Mouse (Mus musculus) frontal cortex, adult 2 months (tissue): Measurements from ENCODE around the gene Uhrf1. TPM values are rescaled to one million over a fixed set of nuclear protein-coding genes. Genes with fewer than 3 reads are reported as not detected.
"Not testable (repeated sequence)": the region's sequence is repeated elsewhere in the genome, so short reads cannot be mapped to it uniquely, and the experiment has no call there.

Experiments used
- DNase-seq, 2 experiments: peaks; one replicate each; pipeline ENCODE4 v3.0.0; 2022; ENCODE audit warnings: low spot score in 1 of 2; ENCODE audit errors: extremely low spot score in 1 of 2
- polyA plus RNA-seq: library from polyadenylated mRNA; depleted of rRNA; stranded (reverse); fragments of >200 nt; gene quantifications from 2 replicates; pipeline ENCODE4 v1.2.3, GENCODE M21; 2012; rRNA removed

Uhrf1 gene
- 1.8 and 2.1 TPM in 2 replicates for polyA plus RNA-seq

- no peak for DNase-seq
Measured at GRCm38 (mm10) chr17:56303160-56303846, at the start of gene Uhrf1. TSS of gene Uhrf1 (plus strand) at chr17:56303321.

GRCm38 (mm10) chr17:56254695-56255094 is 48.4 kb upstream of the Uhrf1 start:
- no peak for DNase-seq

DNA sequence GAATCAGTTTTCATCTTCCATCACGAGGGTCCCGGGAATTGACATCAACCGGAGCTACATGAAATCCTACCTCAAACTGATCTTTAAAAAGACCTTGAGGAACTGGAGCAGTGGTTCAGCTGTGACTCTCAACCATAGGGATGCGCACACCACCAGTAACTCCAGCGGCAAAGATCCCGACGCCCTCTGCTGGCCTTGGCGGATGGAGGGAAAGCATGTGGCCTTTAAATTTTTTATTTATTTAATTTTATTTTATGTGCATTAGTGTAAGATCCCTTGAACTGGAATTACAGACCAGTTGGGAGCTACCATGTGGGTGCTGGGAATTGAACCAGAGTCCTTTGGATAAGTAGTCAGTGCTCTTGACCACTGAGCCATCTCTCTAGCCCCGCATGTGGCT is 47.7 kb upstream of the Uhrf1 start:
- DNase-seq, result peak in 1 of 2 experiments; percentile 73

DNA sequence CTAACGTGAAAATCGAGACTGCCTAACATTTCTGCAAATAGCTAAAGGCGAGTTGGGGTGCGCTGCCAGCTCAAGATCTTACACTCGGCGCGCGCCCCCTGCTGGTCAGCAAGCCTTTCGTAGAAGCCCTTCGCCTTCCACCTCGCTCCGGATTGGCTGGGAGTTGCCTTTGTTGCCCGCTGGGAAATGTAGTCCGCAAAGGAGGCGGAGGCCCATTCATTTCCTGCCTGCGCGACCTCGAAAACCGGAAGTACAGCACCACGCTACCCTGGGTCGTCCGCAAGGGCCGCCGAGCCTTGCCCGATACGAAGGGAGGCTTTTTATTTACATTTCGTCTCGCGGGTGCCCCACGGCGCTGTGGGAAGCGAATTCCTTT is 47.3 kb upstream of the Uhrf1 start:
- peak; percentile 98 to 100 for DNase-seq

DNA sequence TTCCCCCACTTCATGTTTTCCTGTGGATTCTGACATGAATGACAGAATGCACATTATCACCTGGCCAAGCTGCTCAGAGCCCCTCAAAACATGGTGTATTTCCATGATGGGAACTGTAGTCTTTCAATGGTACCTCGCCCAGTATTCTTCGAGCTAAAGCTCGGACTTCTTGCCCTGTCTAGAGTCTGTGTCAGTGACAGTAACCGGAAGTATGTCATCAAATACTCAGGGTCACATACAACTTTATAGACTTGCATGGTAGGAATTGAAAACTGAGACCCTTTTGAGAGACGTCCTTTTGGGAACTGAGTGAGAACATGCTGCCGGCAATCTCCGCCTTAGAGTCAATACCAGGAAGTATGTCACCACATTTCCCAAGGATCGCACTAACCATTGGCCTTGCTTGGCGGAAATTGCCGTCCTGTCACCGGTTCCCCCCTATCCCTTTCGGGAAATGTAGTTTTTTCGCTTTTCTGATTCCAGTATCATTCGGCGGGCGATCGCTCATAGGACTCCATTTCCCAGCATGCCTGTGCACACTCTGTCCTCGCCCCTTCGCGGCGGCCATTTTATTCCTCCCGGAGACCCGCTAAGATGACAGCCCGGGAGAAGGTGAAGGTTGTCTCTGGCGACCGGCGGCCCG is 46.8 kb upstream of the Uhrf1 start, which contains the start of gene Fem1a:
Fem1a (plus strand) TSS at position 572 of the 643 bp plus-strand sequence.
- peak; percentile 98 to 99 for DNase-seq

DNA sequence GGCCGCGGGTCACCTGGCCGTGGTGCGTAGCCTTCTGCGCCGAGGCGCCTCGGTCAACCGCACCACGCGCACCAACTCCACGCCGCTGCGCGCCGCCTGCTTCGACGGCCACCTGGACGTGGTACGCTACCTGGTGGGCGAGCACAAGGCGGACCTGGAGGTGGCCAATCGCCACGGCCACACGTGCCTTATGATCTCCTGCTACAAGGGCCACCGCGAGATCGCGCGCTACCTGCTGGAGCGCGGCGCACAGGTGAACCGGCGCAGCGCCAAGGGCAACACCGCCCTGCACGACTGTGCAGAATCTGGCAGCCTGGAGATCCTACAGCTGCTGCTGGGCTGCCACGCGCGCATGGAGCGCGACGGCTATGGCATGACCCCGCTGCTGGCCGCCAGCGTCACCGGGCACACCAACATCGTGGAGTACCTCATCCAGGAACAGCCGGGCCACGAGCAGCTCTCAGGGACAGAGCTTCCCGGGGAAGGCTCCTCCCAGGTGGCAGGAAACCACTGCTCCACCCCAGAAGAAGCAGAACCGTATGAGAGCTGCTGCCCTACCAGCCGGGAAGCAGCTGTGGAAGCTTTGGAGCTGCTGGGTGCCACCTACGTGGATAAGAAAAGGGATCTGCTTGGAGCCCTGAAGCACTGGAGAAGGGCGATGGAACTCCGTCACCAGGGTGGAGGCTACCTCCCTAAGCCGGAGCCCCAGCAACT is 45.8 kb upstream of the Uhrf1 start:
- DNase-seq, result no peak

GRCm38 (mm10) chr17:56258269-56258668 is 44.9 kb upstream of the Uhrf1 start:
- not testable (repeated sequence) for DNase-seq

- not testable (repeated sequence) for DNase-seq
Measured at GRCm38 (mm10) chr17:56258812-56259211, 44.3 kb upstream of the Uhrf1 start.

GRCm38 (mm10) chr17:56259301-56260037 is 43.7 kb upstream of the Uhrf1 start:
- no peak for DNase-seq

- DNase-seq, result no peak
Measured at GRCm38 (mm10) chr17:56261166-56261565, 42.0 kb upstream of the Uhrf1 start.

DNA sequence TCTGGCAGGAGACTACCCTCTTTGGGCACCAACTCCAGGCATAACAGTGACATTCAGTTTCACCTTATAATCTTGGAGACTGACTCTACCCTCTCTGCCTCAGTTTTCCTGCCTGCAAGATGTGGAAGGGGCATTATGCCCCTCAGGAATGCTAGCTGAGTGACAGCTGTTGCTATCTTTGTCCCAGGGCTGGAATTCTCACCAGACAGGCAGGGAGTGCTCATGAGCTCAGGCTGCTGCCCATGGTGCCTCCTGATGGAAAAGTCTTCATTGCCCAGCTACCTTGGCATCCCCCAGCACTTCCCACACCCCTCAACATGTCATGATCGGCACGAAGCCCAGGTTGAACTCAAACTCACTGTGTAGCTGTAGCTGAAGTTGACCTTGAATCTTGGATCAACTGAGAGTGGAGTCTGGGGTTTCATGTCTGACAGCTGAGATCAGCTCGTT is 40.5 kb upstream of the Uhrf1 start:
- DNase-seq, result no peak

- DNase-seq, result peak; percentile 69 to 92
Measured at GRCm38 (mm10) chr17:56264020-56264419, 39.1 kb upstream of the Uhrf1 start.

- DNase-seq, result no peak
Measured at GRCm38 (mm10) chr17:56265011-56265410, 38.1 kb upstream of the Uhrf1 start.

DNA sequence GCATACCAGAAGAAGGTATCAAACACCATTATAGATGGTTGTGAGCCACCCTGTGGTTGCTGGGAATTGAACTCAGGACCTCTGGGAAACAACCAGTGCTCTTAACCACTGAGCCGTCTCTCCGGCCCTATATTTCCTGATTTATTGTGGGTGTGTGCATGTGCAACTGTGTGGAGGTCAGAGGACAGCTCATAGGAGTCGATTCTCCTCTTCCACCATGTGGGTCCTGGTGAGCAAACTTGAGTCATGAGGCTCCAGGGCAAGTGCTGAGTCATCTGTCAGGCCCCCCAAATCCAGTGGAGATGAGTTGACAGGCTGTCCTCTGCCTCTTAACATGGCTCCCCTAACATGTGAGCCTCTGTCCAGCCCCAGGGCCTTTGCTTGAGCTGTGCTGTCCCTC is 37.3 kb upstream of the Uhrf1 start:
- DNase-seq, result no peak

- DNase-seq, result peak; percentile 87 to 88
Measured at GRCm38 (mm10) chr17:56266271-56266670, 36.9 kb upstream of the Uhrf1 start.

GRCm38 (mm10) chr17:56269153-56269630 is 33.9 kb upstream of the Uhrf1 start:
- peak; percentile 74 to 86 for DNase-seq

GRCm38 (mm10) chr17:56269741-56270140 is 33.4 kb upstream of the Uhrf1 start:
- DNase-seq, result no peak

GRCm38 (mm10) chr17:56271609-56272253 is 31.4 kb upstream of the Uhrf1 start:
- no peak for DNase-seq

GRCm38 (mm10) chr17:56272644-56273043 is 30.5 kb upstream of the Uhrf1 start:
- DNase-seq, result no peak

GRCm38 (mm10) chr17:56273482-56273881 is 29.6 kb upstream of the Uhrf1 start:
- no peak for DNase-seq
